Mouse (Mus musculus): ENCODE measurements around the gene Lss. TPM values are rescaled to one million over a fixed set of nuclear protein-coding genes. Genes with fewer than 3 reads are reported as not detected.

Lss gene
- polyA plus RNA-seq, 1 experiment: 111 TPM

DNA sequence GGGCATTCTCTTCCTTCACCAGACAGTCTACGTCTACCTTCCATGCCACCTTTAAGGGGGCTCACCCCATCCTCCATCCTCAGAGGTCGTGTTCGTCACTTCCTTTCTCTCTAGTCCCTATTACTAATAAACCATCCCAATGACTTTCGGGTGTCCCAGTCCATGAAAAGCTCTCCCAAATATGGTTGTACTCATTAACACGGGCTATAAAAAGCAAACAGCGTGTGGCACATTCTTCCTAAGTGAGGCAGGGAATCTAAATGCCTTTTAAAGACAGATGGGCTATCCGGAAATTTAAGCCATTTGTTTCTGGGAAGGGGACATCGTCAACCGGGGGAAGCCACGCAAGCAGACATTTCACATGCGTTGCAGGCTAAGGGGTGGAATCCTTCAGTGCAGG is 58.8 kb downstream of the Lss start:
- Histone ChIP-seq H3K27me3 (ENCODE audit: control insufficient read depth, insufficient read depth, low read length, poor library complexity, severe bottlenecking) (no peaks in the 10 kb centered on the region), H3K9ac (ENCODE audit: low read depth, poor library complexity, severe bottlenecking) (no peak overlapping the region), H3K9me3 (replicated peaks; ENCODE audit: control insufficient read depth, insufficient read depth, low read length, poor library complexity, severe bottlenecking) (no peaks in the 10 kb centered on the region), H3K27ac (ENCODE audit: insufficient read depth, low read length) (no peak overlapping the region), H3K36me3 (ENCODE audit: control insufficient read depth, insufficient read depth, low read length, poor library complexity, severe bottlenecking) (no peaks in the 10 kb centered on the region), H3K4me3 (ENCODE audit: low read depth, low read length) (no peak overlapping the region), H3K4me1 (ENCODE audit: control insufficient read depth, insufficient read depth, low read length) (no peaks in the 10 kb centered on the region)
- TF ChIP-seq EP300 (IDR thresholded peaks at IDR 0.05; ENCODE audit: insufficient read depth, low read depth, low read length) (no peak), POLR2A (IDR thresholded peaks at IDR 0.05; ENCODE audit: insufficient read depth, low read length) (no peak)

DNA sequence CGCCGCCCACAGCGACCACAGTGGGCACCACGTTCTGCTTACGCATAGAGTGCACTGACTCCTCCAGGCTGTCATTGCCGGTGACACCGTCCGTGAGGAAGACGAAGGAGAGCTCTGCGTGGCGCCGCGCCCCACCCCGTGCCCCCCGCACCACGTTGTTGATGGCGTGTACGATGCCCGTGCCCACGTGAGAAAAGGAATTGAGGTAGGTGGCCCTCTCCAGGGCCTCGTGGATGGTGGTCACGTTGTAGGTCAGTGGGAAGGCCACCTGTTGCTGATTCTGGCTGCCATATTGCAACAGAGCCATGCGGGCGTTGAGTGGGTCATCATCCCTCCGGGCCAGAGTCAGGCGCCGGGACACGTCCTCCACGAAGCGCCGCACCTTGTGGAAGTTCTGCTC is 65.0 kb downstream of the Lss start:
- no peaks in the 10 kb centered on the region for H3K36me3 ChIP-seq (ENCODE audit: control insufficient read depth, insufficient read depth, low read length, poor library complexity, severe bottlenecking)
- H3K27ac ChIP-seq (ENCODE audit: insufficient read depth, low read length): no peak overlapping the region
- no peak overlapping the region for H3K9ac ChIP-seq (ENCODE audit: low read depth, poor library complexity, severe bottlenecking)
- H3K4me3 ChIP-seq (ENCODE audit: low read depth, low read length): 0 out of 2 replicates have a peak overlapping the region, but pooled peaks have one; percentile 4
- H3K9me3 ChIP-seq (replicated peaks; ENCODE audit: control insufficient read depth, insufficient read depth, low read length, poor library complexity, severe bottlenecking): no peaks in the 10 kb centered on the region
- no peaks in the 10 kb centered on the region for H3K27me3 ChIP-seq (ENCODE audit: control insufficient read depth, insufficient read depth, low read length, poor library complexity, severe bottlenecking)
- no peaks in the 10 kb centered on the region for H3K4me1 ChIP-seq (ENCODE audit: control insufficient read depth, insufficient read depth, low read length)
- TF ChIP-seq POLR2A (IDR thresholded peaks at IDR 0.05; ENCODE audit: insufficient read depth, low read length): no peak
- no peak for TF ChIP-seq EP300 (IDR thresholded peaks at IDR 0.05; ENCODE audit: insufficient read depth, low read depth, low read length)
- no peak for TF ChIP-seq CTCF (IDR thresholded peaks at IDR 0.05; ENCODE audit: low read depth, low read length)

DNA sequence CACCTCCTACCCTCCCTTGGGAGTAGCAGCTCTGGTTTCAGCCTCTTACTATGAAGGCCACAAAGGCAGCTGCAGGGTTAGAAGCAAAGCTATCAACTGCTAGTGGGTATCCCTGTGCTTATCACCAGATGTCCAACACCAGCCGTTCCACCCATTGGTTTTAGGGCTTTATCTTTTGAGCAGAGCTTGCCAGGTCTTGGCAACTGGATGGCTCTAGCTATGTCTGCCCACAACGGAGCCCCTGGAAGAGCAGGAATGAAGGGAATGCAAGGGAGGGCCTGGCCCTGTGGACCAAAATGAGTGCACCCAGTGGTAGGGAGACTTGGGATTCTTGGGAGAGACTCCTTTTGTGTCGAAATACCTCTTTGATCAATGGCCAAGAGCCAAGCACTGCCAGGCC is 71.3 kb downstream of the Lss start:
- Histone ChIP-seq H3K27ac (ENCODE audit: insufficient read depth, low read length) (no peak overlapping the region), H3K4me3 (ENCODE audit: low read depth, low read length) (no peak overlapping the region), H3K9ac (ENCODE audit: low read depth, poor library complexity, severe bottlenecking) (no peak overlapping the region), H3K36me3 (ENCODE audit: control insufficient read depth, insufficient read depth, low read length, poor library complexity, severe bottlenecking) (no peaks in the 10 kb centered on the region), H3K27me3 (ENCODE audit: control insufficient read depth, insufficient read depth, low read length, poor library complexity, severe bottlenecking) (no peaks in the 10 kb centered on the region), H3K9me3 (replicated peaks; ENCODE audit: control insufficient read depth, insufficient read depth, low read length, poor library complexity, severe bottlenecking) (no peaks in the 10 kb centered on the region), H3K4me1 (ENCODE audit: control insufficient read depth, insufficient read depth, low read length) (no peaks in the 10 kb centered on the region)
- TF ChIP-seq CTCF (IDR thresholded peaks at IDR 0.05; ENCODE audit: low read depth, low read length) (no peak), EP300 (IDR thresholded peaks at IDR 0.05; ENCODE audit: insufficient read depth, low read depth, low read length) (no peak), POLR2A (IDR thresholded peaks at IDR 0.05; ENCODE audit: insufficient read depth, low read length) (no peak)

Other genes starting within 250 kb of the Lss start
- gene Dip2a, start 186.3 kb upstream of the Lss start, polyA plus RNA-seq (2011; ENCODE audit: insufficient read depth, insufficient read length, low read depth, missing spikeins): 10.4 and 12.5 TPM in 2 replicates
- gene AC141477.1, start 91.1 kb upstream of the Lss start, polyA plus RNA-seq (2011; ENCODE audit: insufficient read depth, insufficient read length, low read depth, missing spikeins): 47.3 and 67.3 TPM in 2 replicates
- 42.2 and 47.0 TPM in 2 replicates for gene Pcnt, start 88.8 kb upstream of the Lss start, polyA plus RNA-seq (2011; ENCODE audit: insufficient read depth, insufficient read length, low read depth, missing spikeins)
- not detected in 2 replicates for gene 2610028H24Rik, start 82.5 kb upstream of the Lss start, polyA plus RNA-seq (2011; ENCODE audit: insufficient read depth, insufficient read length, low read depth, missing spikeins)
- gene Mcm3ap, start 62.7 kb upstream of the Lss start, polyA plus RNA-seq (2011; ENCODE audit: insufficient read depth, insufficient read length, low read depth, missing spikeins): 59.1 and 66.6 TPM in 2 replicates
- gene Ybey, start 62.5 kb upstream of the Lss start, polyA plus RNA-seq (2011; ENCODE audit: insufficient read depth, insufficient read length, low read depth, missing spikeins): 4.1 and 5.6 TPM in 2 replicates
- not detected in 2 replicates for gene Spatc1l, start 30.7 kb downstream of the Lss start, polyA plus RNA-seq (2011; ENCODE audit: insufficient read depth, insufficient read length, low read depth, missing spikeins)
- not detected in 2 replicates for gene Ftcd, start 44.1 kb downstream of the Lss start, polyA plus RNA-seq (2011; ENCODE audit: insufficient read depth, insufficient read length, low read depth, missing spikeins)
- gene Col6a2, start 92.0 kb downstream of the Lss start, polyA plus RNA-seq (2011; ENCODE audit: insufficient read depth, insufficient read length, low read depth, missing spikeins): 2.7 and 3.0 TPM in 2 replicates
- 4.5 and 4.7 TPM in 2 replicates for gene Col6a1, start 194.6 kb downstream of the Lss start, polyA plus RNA-seq (2011; ENCODE audit: insufficient read depth, insufficient read length, low read depth, missing spikeins)